10 mouse cellular contexts compared by ENCODE assay signal in genomic region chr4:140683608-140684007, GRCm38 (mm10). TPM values are rescaled to one million over a fixed set of nuclear protein-coding genes. Genes with fewer than 3 reads are reported as not detected.
DNase-seq lines count a peak whose midpoint lies in the region; ATAC-seq and TF ChIP-seq lines count a peak whose summit lies in the region.
"Had no signal": no experiment of that assay in that cellular context is flagged by ENCODE, and none has a peak within 500 bp of the region (broad histone marks: within the 10 kb centered on the region; RNA-seq: fewer than 3 reads in every experiment).

No protein-coding gene starts in this region.

- H3K36me3 ChIP-seq in heart, embryonic 15.5 days: no peaks in the 10 kb centered on the region
- no peaks in the 10 kb centered on the region for H3K36me3 ChIP-seq in neural tube, embryonic 12.5 days
- H3K36me3 ChIP-seq in limb, embryonic 15.5 days: no peaks in the 10 kb centered on the region
- H3K36me3 ChIP-seq in stomach, postnatal 0 days (ENCODE audit: control insufficient read depth, insufficient read depth, low read length): no peaks in the 10 kb centered on the region

- no peak for ATAC-seq in heart, embryonic 15.5 days (replicated peaks; ENCODE audit: insufficient number of reproducible peaks, insufficient read depth, low FRiP score, low read depth)
- ATAC-seq in neural tube, embryonic 12.5 days (ENCODE audit: low FRiP score, low read depth): no peak
- ATAC-seq in limb, embryonic 15.5 days (ENCODE audit: insufficient number of reproducible peaks, low FRiP score, low TSS enrichment, low read depth): no peak
- no peak for ATAC-seq in stomach, postnatal 0 days (ENCODE audit: low FRiP score, low TSS enrichment)
- ATAC-seq in CD4-positive, CD25-positive, alpha-beta regulatory T cell, adult 4 months: no peak

- no peak for TF ChIP-seq EP300 in stomach, postnatal 0 days (optimal IDR thresholded peaks at IDR 0.05)

- 32% methylated on average over 8 of the region's 8 CpGs for WGBS in heart, embryonic 15.5 days
- WGBS in neural tube, embryonic 12.5 days: 34% methylated on average over 8 of the region's 8 CpGs
- WGBS in limb, embryonic 15.5 days: 20% methylated on average over 8 of the region's 8 CpGs
- 28% methylated on average over 8 of the region's 8 CpGs for WGBS in stomach, postnatal 0 days

- H3K9me3 ChIP-seq in heart, embryonic 15.5 days (replicated peaks): no peaks in the 10 kb centered on the region
- no peaks in the 10 kb centered on the region for H3K9me3 ChIP-seq in neural tube, embryonic 12.5 days
- H3K9me3 ChIP-seq in limb, embryonic 15.5 days: no peaks in the 10 kb centered on the region
- no peaks in the 10 kb centered on the region for H3K9me3 ChIP-seq in stomach, postnatal 0 days (ENCODE audit: control insufficient read depth, low read length)

- peaks cover 23% of the 10 kb centered on the region for H3K4me1 ChIP-seq in heart, embryonic 15.5 days (replicated peaks)
- peaks cover 11% of the 10 kb centered on the region for H3K4me1 ChIP-seq in neural tube, embryonic 12.5 days
- peaks cover 28% of the 10 kb centered on the region for H3K4me1 ChIP-seq in limb, embryonic 15.5 days
- no peaks in the 10 kb centered on the region for H3K4me1 ChIP-seq in stomach, postnatal 0 days (replicated peaks; ENCODE audit: control insufficient read depth, insufficient read depth)

- H3K27ac ChIP-seq in heart, embryonic 15.5 days: no peak overlapping the region
- H3K27ac ChIP-seq in neural tube, embryonic 12.5 days: no peak overlapping the region
- no peak overlapping the region for H3K27ac ChIP-seq in limb, embryonic 15.5 days
- H3K27ac ChIP-seq in stomach, postnatal 0 days (replicated peaks): no peak overlapping the region

- no peak overlapping the region for H3K4me3 ChIP-seq in heart, embryonic 15.5 days
- no peak overlapping the region for H3K4me3 ChIP-seq in neural tube, embryonic 12.5 days
- H3K4me3 ChIP-seq in limb, embryonic 15.5 days: no peak overlapping the region
- H3K4me3 ChIP-seq in stomach, postnatal 0 days (ENCODE audit: low read depth, low read length): no peak overlapping the region

- no peak overlapping the region for H3K9ac ChIP-seq in heart, embryonic 15.5 days
- H3K9ac ChIP-seq in neural tube, embryonic 12.5 days: no peak overlapping the region
- no peak overlapping the region for H3K9ac ChIP-seq in limb, embryonic 15.5 days
- H3K9ac ChIP-seq in stomach, postnatal 0 days (ENCODE audit: low read length): no peak overlapping the region

- TF ChIP-seq CTCF in stomach, postnatal 0 days (IDR thresholded peaks at IDR 0.05; ENCODE audit: low read depth): no peak

- H3K4me2 ChIP-seq in heart, embryonic 15.5 days: peak overlapping the region; percentile 54
- H3K4me2 ChIP-seq in neural tube, embryonic 12.5 days (replicated peaks): peak overlapping the region; percentile 49
- H3K4me2 ChIP-seq in limb, embryonic 15.5 days: 0 out of 2 replicates have a peak overlapping the region, but pooled peaks have one; percentile 43
- peak overlapping the region; percentile 40; the same call in 1 of the 2 replicates for H3K4me2 ChIP-seq in stomach, postnatal 0 days (replicated peaks; ENCODE audit: low read depth)

- H3K27me3 ChIP-seq in heart, embryonic 15.5 days: no peaks in the 10 kb centered on the region
- H3K27me3 ChIP-seq in neural tube, embryonic 12.5 days (replicated peaks): no peaks in the 10 kb centered on the region
- H3K27me3 ChIP-seq in limb, embryonic 15.5 days: no peaks in the 10 kb centered on the region
- no peaks in the 10 kb centered on the region for H3K27me3 ChIP-seq in stomach, postnatal 0 days (ENCODE audit: control insufficient read depth, insufficient read depth, low read length)

- DNase-seq in heart, postnatal 25 days (ENCODE audit: low spot score): no peak
- DNase-seq in neural tube, embryonic 10.5 days (ENCODE audit: extremely low spot score, low spot score): no peak
- no peak for DNase-seq in stomach, postnatal 0 days (ENCODE audit: low spot score)
- DNase-seq in thymus, postnatal 14 days: no peak
- DNase-seq: cerebellum, adult 2 months had no signal

- intact Hi-C loops in heart, postnatal 25 days (cut with DNase I): no loop called here

RNA-seq across cellular contexts. Expression of gene Rcc2, which starts 16.7 kb away (rescaled TPM):
- polyA plus RNA-seq in heart, embryonic 15.5 days (2015; fragmentation: Nextera tagmentation; extraction: Ambion mirVana): 13.9 and 24.6 TPM in 2 replicates
- 10 to 100 TPM; 15.0 to 15.3 TPM for total RNA-seq in heart, postnatal 25 days (2021)
- polyA plus RNA-seq in neural tube, embryonic 12.5 days (2016; fragmentation: Nextera tagmentation; extraction: Ambion mirVana): 99.9 and 106 TPM in 2 replicates
- 31.0 and 32.5 TPM in 2 replicates for polyA plus RNA-seq in limb, embryonic 15.5 days (2015; fragmentation: Nextera tagmentation; extraction: Ambion mirVana)
- 18.9 and 20.4 TPM in 2 replicates for polyA plus RNA-seq in stomach, postnatal 0 days (2015; fragmentation: Nextera tagmentation; extraction: Ambion mirVana)
- 10 to 100 TPM; 18.7 to 20.4 TPM for polyA plus RNA-seq in CD4-positive, CD25-positive, alpha-beta regulatory T cell, adult 4 months (2017; shearing (Covaris generic))

RNA-seq across cellular contexts. Expression of gene Arhgef10l, which starts 17.8 kb away (rescaled TPM):
- polyA plus RNA-seq in heart, embryonic 15.5 days (2015; fragmentation: Nextera tagmentation; extraction: Ambion mirVana): 15.3 and 21.8 TPM in 2 replicates
- 10 to 100 TPM; 62.4 to 63.9 TPM for total RNA-seq in heart, postnatal 25 days (2021)
- 35.8 and 38.8 TPM in 2 replicates for polyA plus RNA-seq in neural tube, embryonic 12.5 days (2016; fragmentation: Nextera tagmentation; extraction: Ambion mirVana)
- 22.4 and 23.0 TPM in 2 replicates for polyA plus RNA-seq in limb, embryonic 15.5 days (2015; fragmentation: Nextera tagmentation; extraction: Ambion mirVana)
- 11.3 and 12.7 TPM in 2 replicates for polyA plus RNA-seq in stomach, postnatal 0 days (2015; fragmentation: Nextera tagmentation; extraction: Ambion mirVana)
- polyA plus RNA-seq in CD4-positive, CD25-positive, alpha-beta regulatory T cell, adult 4 months (2017; shearing (Covaris generic)): under 1 TPM in 1 of 2 experiments, not detected in 1; 0.16 TPM

RNA-seq across cellular contexts. Expression of gene Padi6, which starts 58.8 kb away (rescaled TPM):
- polyA plus RNA-seq in heart, embryonic 15.5 days (2015; fragmentation: Nextera tagmentation; extraction: Ambion mirVana): 0.30 TPM in 1 of 2 replicates, not detected in the other
- not detected for total RNA-seq in heart, postnatal 25 days (2021)
- not detected in 2 replicates for polyA plus RNA-seq in neural tube, embryonic 12.5 days (2016; fragmentation: Nextera tagmentation; extraction: Ambion mirVana)
- polyA plus RNA-seq in limb, embryonic 15.5 days (2015; fragmentation: Nextera tagmentation; extraction: Ambion mirVana): not detected in 2 replicates
- not detected in 2 replicates for polyA plus RNA-seq in stomach, postnatal 0 days (2015; fragmentation: Nextera tagmentation; extraction: Ambion mirVana)
- not detected for polyA plus RNA-seq in CD4-positive, CD25-positive, alpha-beta regulatory T cell, adult 4 months (2017; shearing (Covaris generic))
- total RNA-seq: layer of hippocampus, adult 8-10 months had no signal
- polyA plus RNA-seq: cerebellum, adult 2 months had no signal

Comparison
In these comparisons a context has a peak if more than half of its experiments do, and no peak if none do; other contexts are left out.
1. RNA of gene Arhgef10l, which starts 17.8 kb away (polyA plus RNA-seq): 35.8 to 38.8 TPM in neural tube, embryonic 12.5 days, 22.4 to 23.0 TPM in limb, embryonic 15.5 days, 15.3 to 21.8 TPM in heart, embryonic 15.5 days and 11.3 to 12.7 TPM in stomach, postnatal 0 days; 0.16 TPM in CD4-positive, CD25-positive, alpha-beta regulatory T cell, adult 4 months; every median in the first group is over 10 times any median in the second.
2. Peak in every context shown above with its lines, with median percentiles within 50 percentile points of each other: H3K4me2 ChIP-seq.